Mouse (Mus musculus) erythroblast, embryonic 14.5 days (primary cell): Measurements from ENCODE around the gene Degs2. TPM values are rescaled to one million over a fixed set of nuclear protein-coding genes. Genes with fewer than 3 reads are reported as not detected.

Source experiments
- H3K27me3 ChIP-seq: 2 replicates; pipeline ENCODE4 v1.6.1; 2012; ENCODE audit warnings: inconsistent platforms; ENCODE audit not compliant: control insufficient read depth
- H3K36me3 ChIP-seq: 2 replicates; pipeline ENCODE4 v1.6.1; 2012; ENCODE audit warnings: mild to moderate bottlenecking, inconsistent platforms; ENCODE audit not compliant: control insufficient read depth
- H3K4me1 ChIP-seq: 2 replicates; pipeline ENCODE4 v1.6.1; 2012; ENCODE audit warnings: inconsistent platforms; ENCODE audit not compliant: control insufficient read depth
- H3K4me3 ChIP-seq: replicated peaks from 2 replicates; pipeline ENCODE3; 2012; ENCODE audit warnings: moderate library complexity, mild to moderate bottlenecking, inconsistent platforms
- H3K9me3 ChIP-seq: 2 replicates; pipeline ENCODE4 v1.6.1; 2012; ENCODE audit warnings: low read length, inconsistent platforms, mixed read lengths; ENCODE audit not compliant: control insufficient read depth
- GATA1 ChIP-seq: IDR thresholded peaks from 2 replicates; pipeline ENCODE4 v1.6.1; 2012; ENCODE audit warnings: low read length, inconsistent platforms, mixed read lengths
- TAL1 ChIP-seq: IDR thresholded peaks from 3 replicates; pipeline ENCODE4 v1.6.1; 2012; ENCODE audit warnings: low read length, inconsistent platforms, mixed read lengths
- polyA plus RNA-seq: library from polyadenylated mRNA; stranded (reverse); fragments of >175 nt; gene quantifications from 2 replicates; pipeline ENCODE4 v1.2.3, GENCODE M21; 2012

Gene Degs2
- polyA plus RNA-seq, 1 experiment, result not detected

DNA sequence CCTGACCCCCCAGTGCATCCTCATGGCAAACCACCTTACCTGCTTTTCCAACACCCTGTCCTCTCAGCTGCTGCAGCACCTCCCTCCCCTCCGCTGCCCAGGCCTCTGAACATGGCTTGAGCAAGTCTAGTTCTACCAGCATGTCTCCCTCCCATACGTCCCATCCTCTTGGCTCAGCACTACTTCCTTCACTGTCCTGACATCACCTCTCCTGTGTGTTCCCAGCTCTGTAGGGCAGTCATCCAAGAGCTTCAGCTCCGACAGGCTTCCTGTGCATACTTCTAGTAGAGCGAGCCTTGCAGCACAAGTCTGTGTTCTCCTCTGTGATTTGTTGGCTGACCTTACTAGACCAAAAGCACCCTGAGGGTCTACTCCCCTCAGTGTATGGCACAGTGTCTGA, 27.6 kb downstream of the Degs2 start:
- H3K4me3 ChIP-seq, result no peak overlapping the region
- H3K9me3 ChIP-seq, result no peaks in the 10 kb centered on the region
- no peaks in the 10 kb centered on the region for H3K4me1 ChIP-seq
- TF ChIP-seq TAL1, result no peak
- TF ChIP-seq GATA1, result no peak
- no peaks in the 10 kb centered on the region for H3K27me3 ChIP-seq
- H3K36me3 ChIP-seq, result peaks cover 2% of the 10 kb centered on the region; the same call in 1 of the 2 replicates

DNA sequence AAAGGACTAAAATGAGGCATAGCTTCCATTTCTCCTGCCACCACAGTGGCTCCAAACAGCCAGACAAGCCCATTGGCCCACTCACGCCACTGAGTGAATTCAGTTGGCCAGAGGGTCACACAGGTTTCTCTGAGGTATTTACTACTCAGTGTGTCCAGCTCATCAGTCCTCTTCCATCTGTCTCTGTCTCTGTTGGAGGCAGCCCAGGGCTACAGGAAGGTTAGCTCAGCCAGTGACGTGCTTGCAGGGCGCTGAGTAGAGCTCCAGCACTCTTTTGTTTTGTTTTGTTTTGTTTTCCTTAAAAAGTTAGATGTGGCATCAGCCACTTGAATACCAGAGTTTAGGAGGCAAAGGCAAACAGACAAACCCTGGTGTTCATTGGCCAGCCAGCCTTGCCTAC, 28.6 kb downstream of the Degs2 start:
- Histone ChIP-seq H3K9me3 (no peaks in the 10 kb centered on the region), H3K4me1 (no peaks in the 10 kb centered on the region), H3K4me3 (no peak overlapping the region), H3K27me3 (no peaks in the 10 kb centered on the region), H3K36me3 (peaks cover 2% of the 10 kb centered on the region; the same call in 1 of the 2 replicates)
- TF ChIP-seq GATA1, result no peak
- no peak for TF ChIP-seq TAL1

DNA sequence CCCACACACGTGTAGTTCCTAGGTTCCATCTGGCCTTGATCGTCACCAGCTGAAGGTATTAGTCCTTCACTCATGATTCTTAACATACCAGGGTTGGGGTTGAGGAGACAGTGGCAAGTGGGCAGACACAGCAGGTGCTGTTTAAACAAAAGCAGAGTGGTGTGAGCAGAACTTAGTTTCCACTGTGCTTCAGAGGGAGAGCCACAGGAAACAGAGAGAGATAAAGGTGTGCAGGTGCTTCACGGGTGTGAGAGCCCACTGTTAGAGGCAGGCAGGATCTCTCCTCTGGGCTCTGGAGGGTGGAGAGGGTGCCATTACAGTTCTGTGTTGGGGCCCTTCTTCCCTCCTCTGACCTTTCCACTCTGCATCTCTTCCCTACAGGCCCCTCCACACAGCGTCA, 29.2 kb downstream of the Degs2 start:
- Histone ChIP-seq H3K36me3 (peaks cover 2% of the 10 kb centered on the region; the same call in 1 of the 2 replicates), H3K4me3 (no peak overlapping the region), H3K9me3 (no peaks in the 10 kb centered on the region), H3K27me3 (no peaks in the 10 kb centered on the region), H3K4me1 (no peaks in the 10 kb centered on the region)
- TF ChIP-seq GATA1, result no peak

DNA sequence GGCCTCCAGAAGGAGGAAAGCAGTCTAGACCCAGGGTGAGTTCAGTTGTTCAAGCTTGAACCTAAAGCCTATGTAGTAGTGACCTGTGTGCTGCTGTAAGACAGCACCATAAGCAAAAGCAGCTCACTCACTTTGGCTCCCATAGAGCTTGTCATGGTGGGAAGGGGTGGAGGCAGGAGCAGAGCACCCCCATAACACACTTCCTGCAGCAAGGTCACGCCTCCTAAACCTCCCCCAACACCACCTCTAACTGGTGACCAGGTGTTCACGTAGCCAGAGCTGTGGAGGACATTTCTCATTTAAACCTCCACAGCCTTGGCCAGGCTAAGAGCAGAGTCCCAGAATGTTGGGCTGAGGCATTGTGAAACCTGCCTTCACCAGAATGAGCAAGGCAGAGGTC, 30.6 kb downstream of the Degs2 start:
- TF ChIP-seq GATA1, result no peak
- TF ChIP-seq TAL1, result no peak
- H3K9me3 ChIP-seq, result no peaks in the 10 kb centered on the region
- H3K4me1 ChIP-seq, result no peaks in the 10 kb centered on the region
- no peak overlapping the region for H3K4me3 ChIP-seq
- H3K36me3 ChIP-seq, result peaks cover 2% of the 10 kb centered on the region; the same call in 1 of the 2 replicates
- H3K27me3 ChIP-seq, result no peaks in the 10 kb centered on the region

DNA sequence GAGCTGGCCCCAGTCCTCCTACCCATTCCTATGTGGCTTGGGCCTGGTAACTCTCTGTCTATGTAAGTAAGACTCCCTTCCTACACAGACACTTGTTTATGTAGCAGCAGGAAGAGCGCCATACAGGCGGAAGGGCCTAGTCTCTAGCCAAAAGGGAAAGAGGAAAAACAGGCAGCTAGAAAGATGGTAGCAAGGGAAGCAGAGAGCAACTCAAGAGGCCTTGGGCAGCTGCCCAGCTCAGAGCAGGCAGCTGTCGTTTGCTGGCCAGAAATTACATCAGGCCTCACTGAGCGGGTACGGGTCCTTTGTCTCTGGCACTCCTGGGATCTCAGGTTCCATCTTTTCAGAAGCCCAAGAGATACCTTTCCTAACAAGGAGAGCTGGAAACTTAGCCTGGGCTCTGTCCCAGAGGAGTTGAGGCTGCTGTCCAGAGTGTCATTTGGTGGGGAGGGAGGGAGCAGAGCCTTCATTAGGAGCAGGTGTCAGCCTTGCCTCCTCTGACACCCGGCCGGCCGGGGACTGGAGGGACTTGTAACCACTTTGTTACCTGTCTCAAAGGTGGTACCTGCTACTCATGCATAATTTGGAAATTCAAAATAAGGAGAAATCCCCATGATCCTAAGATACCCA, 33.4 kb downstream of the Degs2 start:
- H3K4me1 ChIP-seq, result no peaks in the 10 kb centered on the region
- H3K27me3 ChIP-seq, result no peaks in the 10 kb centered on the region
- H3K4me3 ChIP-seq, result no peak overlapping the region
- H3K36me3 ChIP-seq, result no peaks in the 10 kb centered on the region
- no peak for TF ChIP-seq TAL1
- no peak for TF ChIP-seq GATA1
- no peaks in the 10 kb centered on the region for H3K9me3 ChIP-seq

DNA sequence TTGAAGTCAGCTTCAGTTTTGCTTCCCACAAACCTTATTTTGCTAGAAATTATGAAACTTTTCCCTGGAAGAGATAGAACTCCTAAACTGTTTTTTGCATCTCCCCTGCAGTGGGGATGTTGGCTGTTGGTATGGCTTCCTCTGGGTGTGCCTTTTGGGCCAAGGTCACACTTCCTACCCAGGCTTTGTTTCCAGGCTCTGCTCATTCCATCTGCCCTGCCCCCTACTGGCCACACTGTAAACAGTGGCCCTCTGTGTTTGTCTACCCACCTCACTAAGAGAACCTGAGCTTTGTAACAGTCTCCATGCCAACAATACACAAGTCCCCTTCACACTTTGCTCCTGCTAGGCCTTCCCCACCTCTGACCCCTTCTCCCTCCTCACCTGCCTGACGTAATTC, 44.8 kb downstream of the Degs2 start:
- no peaks in the 10 kb centered on the region for H3K4me1 ChIP-seq
- TF ChIP-seq GATA1 (no peak), TAL1 (no peak)
- H3K36me3 ChIP-seq, result peaks cover 2% of the 10 kb centered on the region; the same call in 1 of the 2 replicates
- no peaks in the 10 kb centered on the region for H3K9me3 ChIP-seq
- H3K4me3 ChIP-seq, result no peak overlapping the region
- H3K27me3 ChIP-seq, result no peaks in the 10 kb centered on the region

DNA sequence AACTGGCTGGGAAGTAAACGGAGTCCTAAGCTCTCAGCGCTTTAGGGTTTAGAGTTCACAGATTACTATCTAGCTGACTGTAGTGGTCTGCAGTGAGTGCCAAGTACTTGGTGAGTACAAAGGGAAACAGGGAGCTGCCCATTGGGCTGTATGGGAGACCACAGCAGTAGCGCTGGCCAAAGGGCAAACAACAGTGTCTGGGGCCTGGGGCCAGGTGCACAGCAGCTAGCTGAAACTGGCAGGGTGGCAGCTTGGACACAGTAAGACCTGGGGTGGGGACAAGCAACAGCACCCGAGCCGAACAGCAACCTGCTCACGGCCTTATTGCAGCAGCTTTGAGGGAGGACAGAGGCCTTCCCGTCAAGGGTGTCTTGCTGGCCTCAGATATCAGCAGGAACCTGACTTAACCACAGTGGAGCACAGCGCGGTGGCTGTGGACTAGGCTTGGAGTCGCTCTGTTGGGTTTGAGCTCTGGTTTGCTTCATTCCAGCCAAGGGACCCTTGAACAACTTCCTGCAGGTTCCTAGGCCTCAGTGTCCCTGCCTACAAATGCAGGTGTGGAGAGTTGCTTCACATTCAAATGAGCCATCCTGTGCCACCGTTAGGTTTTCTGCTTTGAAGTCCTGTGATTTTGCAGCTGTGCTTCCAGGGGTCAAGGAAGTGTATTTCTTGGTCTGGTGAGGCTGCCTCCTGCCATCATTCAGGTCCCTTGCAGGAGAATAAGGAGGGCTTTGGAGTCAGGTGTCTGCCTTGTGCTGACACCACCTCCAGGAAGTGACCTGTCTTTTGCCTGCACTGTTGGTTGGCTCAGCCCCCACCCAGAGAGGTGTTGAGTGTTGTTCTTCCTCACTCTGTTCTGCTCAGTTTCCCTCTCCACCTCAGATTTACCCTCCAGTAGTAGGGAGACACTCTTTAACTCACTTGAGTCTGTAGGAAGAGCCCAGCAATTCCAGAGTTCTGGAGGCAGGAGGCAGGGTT, 48.5 kb downstream of the Degs2 start:
- Histone ChIP-seq H3K4me1 (no peaks in the 10 kb centered on the region), H3K27me3 (no peaks in the 10 kb centered on the region), H3K9me3 (no peaks in the 10 kb centered on the region), H3K36me3 (peaks cover 2% of the 10 kb centered on the region; the same call in 1 of the 2 replicates), H3K4me3 (no peak overlapping the region)
- TF ChIP-seq GATA1 (no peak), TAL1 (no peak)

DNA sequence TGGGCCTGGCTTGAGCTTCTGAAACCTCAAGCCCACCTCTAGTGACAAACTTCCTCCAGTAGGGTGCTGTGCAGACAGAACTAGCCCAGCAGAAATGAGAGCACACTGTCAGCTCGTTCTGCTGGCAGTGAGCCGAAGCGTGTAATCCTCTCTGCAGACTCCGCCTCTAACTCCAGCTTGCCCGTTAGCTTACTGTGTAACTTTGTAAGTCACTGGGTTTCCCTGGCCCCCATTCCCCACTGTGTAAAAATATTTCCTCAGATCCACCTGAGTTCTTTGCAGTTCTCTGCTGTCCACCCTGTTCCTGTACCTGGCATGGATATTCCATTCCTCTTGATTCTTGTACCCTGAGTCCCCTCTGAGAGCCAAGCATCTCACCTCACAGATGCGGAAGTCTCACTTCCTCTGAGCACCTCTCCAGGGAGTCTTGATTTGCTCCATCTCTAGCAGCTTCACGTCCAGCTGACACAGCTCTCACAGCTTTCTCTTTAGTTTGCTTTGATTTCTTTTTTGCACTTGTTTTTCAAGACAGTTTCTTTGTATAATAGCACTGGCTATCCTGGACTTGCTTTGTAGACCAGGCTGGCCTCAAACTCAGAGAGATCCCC, 51.0 kb downstream of the Degs2 start:
- no peaks in the 10 kb centered on the region for H3K9me3 ChIP-seq
- H3K27me3 ChIP-seq, result no peaks in the 10 kb centered on the region
- no peak for TF ChIP-seq GATA1
- no peak for TF ChIP-seq TAL1
- no peaks in the 10 kb centered on the region for H3K4me1 ChIP-seq
- peaks cover 2% of the 10 kb centered on the region; the same call in 1 of the 2 replicates for H3K36me3 ChIP-seq
- no peak overlapping the region for H3K4me3 ChIP-seq

DNA sequence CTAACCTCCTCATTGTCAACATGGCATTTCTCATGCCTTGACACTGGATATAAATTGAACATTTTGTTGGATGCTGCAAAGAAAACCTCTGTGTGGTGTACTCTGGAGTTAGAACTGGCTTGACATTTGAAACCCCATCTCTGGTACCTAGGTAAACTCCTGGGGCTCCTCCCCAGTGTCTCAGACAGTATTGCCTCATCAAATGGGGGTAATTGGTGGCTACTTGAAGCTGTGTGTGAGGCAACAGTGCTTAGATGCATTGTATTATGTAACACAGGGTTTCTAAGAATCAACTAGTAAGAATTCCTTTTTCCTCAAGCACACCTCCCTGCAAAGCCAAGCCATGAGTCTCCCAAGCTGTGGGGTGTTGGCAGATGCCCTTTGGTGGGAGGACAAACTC, 54.3 kb downstream of the Degs2 start:
- H3K36me3 ChIP-seq, result no peaks in the 10 kb centered on the region
- no peak for TF ChIP-seq GATA1
- TF ChIP-seq TAL1, result no peak
- H3K9me3 ChIP-seq, result no peaks in the 10 kb centered on the region
- H3K4me3 ChIP-seq, result no peak overlapping the region
- H3K27me3 ChIP-seq, result no peaks in the 10 kb centered on the region
- no peaks in the 10 kb centered on the region for H3K4me1 ChIP-seq
